Mouse (Mus musculus): Measurements from ENCODE around the gene Armt1.

Gene Armt1

GRCm38 (mm10) chr10:4432123-4432931 lies at the start of gene Armt1, which contains the start of gene Rmnd1:
Armt1 (plus strand) TSS chr10:4432467.
Rmnd1 (minus strand) TSS chr10:4432388.
- under 1% methylated on average over 75 of the region's 75 CpGs for WGBS

GRCm38 (mm10) chr10:4384244-4384643 lies 48.0 kb upstream of the Armt1 start:
- 95% methylated on average over 7 of the region's 7 CpGs for WGBS

DNA sequence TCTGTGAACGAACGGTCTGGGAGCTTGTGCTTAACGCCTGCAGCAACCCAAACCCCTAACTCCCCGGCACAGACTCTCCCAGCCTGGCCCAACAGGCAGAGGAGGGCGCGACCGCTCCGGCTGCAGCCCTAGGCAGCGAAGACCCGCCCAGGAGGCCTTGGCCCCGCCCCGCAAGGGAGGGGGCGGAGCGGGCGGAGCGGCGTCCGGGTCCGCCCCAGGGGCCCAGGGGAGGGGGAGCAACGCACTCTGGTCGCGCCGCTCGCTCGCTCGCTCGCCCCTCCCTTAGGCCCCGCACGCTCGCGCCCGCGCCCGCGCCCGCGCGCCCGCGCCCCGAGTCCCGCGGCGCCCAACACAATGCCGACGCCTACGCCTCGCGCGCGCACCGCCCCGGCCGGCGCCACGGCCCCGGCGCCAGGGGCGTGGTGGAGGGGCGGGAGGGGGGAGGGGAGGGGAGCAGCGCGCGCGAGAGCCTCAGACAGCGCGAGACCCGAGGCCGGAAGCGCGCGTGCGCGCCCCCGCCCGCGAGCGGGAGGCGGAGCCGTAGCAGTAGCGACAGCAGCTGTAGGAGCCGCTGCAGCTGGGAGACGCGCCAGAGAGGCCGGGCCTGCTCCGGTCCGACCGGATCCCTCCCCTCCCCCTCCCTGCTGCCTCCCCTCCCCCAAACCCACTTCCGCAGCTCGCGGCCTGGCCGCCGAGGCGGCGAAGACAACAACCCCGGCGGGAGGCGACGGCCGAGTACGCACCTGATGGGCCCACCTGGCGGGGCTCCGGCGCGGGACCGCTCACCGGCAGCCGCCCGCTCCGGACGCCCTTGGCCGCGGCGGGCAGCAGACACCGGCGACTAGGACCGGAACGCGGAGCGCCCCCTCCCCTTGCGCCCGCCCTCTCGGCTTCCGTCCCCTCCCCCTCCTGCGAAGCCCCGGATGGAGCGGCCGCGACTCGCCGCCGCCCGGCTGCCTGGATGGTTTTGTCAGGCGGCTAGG lies 45.4 kb upstream of the Armt1 start:
- under 1% methylated on average over 111 of the region's 133 CpGs for WGBS

- under 1% methylated on average over 74 of the region's 87 CpGs for WGBS
Measured at GRCm38 (mm10) chr10:4387701-4388383, 44.4 kb upstream of the Armt1 start, which contains the start of gene Zbtb2. Zbtb2 (minus strand) TSS chr10:4388108.

DNA sequence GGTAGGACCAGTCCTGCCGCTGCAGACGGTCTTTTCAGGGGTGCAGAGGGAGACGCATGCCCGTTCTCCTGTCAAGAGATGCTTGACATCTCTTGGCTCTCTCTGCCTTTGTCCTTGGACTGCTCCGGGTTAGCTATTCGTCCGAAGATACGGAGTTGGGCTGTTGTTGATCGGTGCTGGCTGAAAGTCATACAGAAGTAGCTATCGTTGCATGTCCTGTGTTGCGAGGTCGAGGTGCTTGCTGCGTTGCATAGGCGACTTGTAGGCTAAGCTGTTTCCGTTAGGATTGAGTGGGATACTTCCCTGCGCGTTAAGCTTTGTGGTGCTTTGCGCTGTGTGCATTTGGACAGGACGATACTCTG lies 43.9 kb upstream of the Armt1 start:
- under 1% methylated on average over 19 of the region's 19 CpGs for WGBS

- WGBS: 9% methylated on average over 10 of the region's 10 CpGs
Measured at GRCm38 (mm10) chr10:4389036-4389435, 43.2 kb upstream of the Armt1 start.

DNA sequence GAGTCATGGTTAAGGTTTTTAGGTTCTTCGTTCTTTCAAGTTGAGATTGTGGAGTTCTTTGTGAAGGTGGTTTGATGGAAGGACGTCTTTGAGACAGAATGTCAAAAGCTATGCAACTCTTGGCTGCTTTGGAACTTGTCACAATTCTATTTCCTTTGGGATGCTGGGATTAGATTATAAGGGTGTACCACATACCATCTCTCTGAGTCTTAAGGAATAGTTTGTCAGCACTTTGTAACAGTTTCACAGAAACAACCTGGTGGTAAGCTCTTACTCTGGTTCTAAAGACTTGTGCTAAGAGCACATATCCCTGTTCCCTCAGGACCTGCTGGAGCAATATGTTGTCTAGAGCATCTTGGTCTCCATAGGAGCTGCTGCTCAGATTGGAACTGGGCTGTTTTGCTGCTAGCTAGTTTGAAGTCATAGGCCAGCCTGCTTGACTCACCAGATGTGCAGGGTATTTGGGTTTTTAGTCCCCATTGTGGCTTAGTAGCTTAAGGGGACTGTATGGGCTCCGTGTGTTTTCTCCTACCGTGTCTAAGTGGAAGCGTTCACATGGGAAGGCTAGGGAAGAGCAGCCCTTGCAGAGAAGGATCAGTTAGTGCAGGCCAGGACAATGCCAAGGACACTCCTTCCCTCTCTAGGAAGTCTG lies 42.7 kb upstream of the Armt1 start:
- WGBS: 18% methylated on average over 5 of the region's 5 CpGs

GRCm38 (mm10) chr10:4390550-4390949 lies 41.7 kb upstream of the Armt1 start:
- 35% methylated on average over 2 of the region's 2 CpGs for WGBS

- WGBS: 34% methylated on average over 5 of the region's 5 CpGs
Measured at GRCm38 (mm10) chr10:4391076-4391475, 41.2 kb upstream of the Armt1 start.

DNA sequence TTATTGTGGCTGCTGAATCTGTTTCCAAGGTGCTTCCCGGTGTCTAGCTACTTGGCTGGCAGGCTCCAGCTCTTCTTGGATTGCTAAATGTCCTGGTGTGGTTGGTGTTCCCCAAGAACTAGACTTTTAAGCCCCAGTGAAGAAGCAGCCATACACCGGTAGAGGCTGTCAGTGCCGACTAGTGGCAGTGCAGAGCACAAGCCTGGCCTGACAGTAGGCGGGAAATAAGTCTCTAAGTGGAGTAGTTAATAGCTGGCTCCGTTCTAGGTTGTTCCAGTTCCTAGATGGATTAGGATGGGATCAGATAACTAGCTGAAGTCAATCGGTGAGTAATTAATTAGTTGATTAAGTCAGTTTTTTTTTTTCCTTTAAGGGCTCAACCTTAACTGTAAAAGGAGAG lies 40.4 kb upstream of the Armt1 start:
- WGBS: 18% methylated on average over 6 of the region's 6 CpGs

GRCm38 (mm10) chr10:4395321-4395720 lies 36.9 kb upstream of the Armt1 start:
- 49% methylated on average over 3 of the region's 3 CpGs for WGBS

GRCm38 (mm10) chr10:4398058-4398457 lies 34.2 kb upstream of the Armt1 start:
- 71% methylated on average over 5 of the region's 5 CpGs for WGBS

- 53% methylated on average over 5 of the region's 5 CpGs for WGBS
Measured at GRCm38 (mm10) chr10:4404895-4405491, 27.3 kb upstream of the Armt1 start.

DNA sequence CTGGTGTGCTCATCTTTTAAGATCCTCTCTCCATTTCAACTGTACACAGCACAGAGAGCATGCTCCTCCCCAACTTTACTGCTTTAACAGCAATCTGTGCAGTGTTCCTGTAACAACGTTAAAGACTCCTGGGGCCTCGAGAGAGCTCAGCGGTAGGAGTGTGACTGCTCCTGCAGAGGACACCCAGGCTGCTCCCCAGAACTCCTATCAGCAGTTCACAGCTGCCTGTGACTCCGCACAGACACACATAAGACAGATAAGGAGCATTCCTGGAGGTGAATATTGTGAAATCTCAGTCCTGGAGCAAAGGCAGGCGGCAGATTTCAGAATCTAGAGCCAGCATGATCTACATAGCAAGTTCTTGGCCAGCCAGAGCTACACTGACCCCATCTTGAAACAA lies 26.8 kb upstream of the Armt1 start:
- WGBS: 61% methylated on average over 5 of the region's 5 CpGs

GRCm38 (mm10) chr10:4407191-4407590 lies 25.1 kb upstream of the Armt1 start:
- 89% methylated on average over 1 of the region's 1 CpGs for WGBS

DNA sequence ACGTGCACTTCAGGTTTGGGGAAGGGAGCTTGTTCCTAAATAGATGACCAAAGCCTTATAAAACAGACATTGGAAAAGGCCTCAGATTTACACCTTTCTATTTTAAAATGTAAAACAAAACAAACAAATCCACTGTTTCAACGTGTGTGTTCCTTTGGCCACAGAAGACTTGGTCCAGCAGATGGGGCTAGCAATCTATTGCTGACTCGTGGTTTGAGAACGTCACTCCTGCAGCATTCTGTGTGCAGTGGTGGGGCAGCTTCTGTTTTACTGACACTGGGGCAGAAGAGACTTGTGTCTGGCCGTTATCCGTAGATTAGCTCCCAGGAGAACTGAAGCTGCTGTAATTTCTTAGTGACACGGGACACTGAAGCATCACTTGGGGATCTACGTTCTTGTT lies 7.0 kb upstream of the Armt1 start:
- 68% methylated on average over 8 of the region's 8 CpGs for WGBS

GRCm38 (mm10) chr10:4430399-4430798 lies 1.9 kb upstream of the Armt1 start:
- 84% methylated on average over 8 of the region's 8 CpGs for WGBS

- WGBS: 77% methylated on average over 3 of the region's 3 CpGs
Measured at GRCm38 (mm10) chr10:4430826-4431225, 1.4 kb upstream of the Armt1 start.

- WGBS: 5% methylated on average over 5 of the region's 5 CpGs
Measured at GRCm38 (mm10) chr10:4431746-4432122, 533 bp upstream of the Armt1 start.

- 9% methylated on average over 19 of the region's 19 CpGs for WGBS
Measured at GRCm38 (mm10) chr10:4432996-4433755, 909 bp downstream of the Armt1 start.

All from cerebral cortex, adult 2 months (tissue).